Mouse (Mus musculus) intestine, embryonic 16.5 days (tissue): ENCODE measurements at regions not wholly inside any gene's neighbourhood (a gene's known extent, or its start where the extent isn't known, plus 50 kb on each side); places are given as distances from the start of the nearest gene placed in this dataset.

Source experiments
- ATAC-seq: fragments of 200-750 bp; cut with Nextera tagmentation; 2 replicates; pipeline ENCODE4 v1.8.0; 2017; ENCODE audit warnings: moderate TSS enrichment, moderate library complexity
- H3K27ac ChIP-seq: fragments of 300-500 bp; sonication (generic); 2 replicates; pipeline ENCODE4 v1.5.1; 2014; ENCODE audit warnings: mild to moderate bottlenecking, low read length
- H3K27me3 ChIP-seq: fragments of 300-500 bp; sonication (generic); replicated peaks from 2 replicates; pipeline ENCODE4 v1.6.1; 2014; ENCODE audit warnings: low read length, control low read depth, mixed read lengths; ENCODE audit not compliant: control insufficient read depth, insufficient read depth
- H3K36me3 ChIP-seq: fragments of 300-500 bp; sonication (generic); 2 replicates; pipeline ENCODE4 v1.6.1; 2014; ENCODE audit warnings: low read length, control low read depth; ENCODE audit not compliant: control insufficient read depth, insufficient read depth
- H3K4me1 ChIP-seq: fragments of 300-500 bp; sonication (generic); 2 replicates; pipeline ENCODE4 v1.6.1; 2014; ENCODE audit warnings: low read length, control low read depth, mixed read lengths; ENCODE audit not compliant: control insufficient read depth, insufficient read depth
- H3K4me2 ChIP-seq: fragments of 300-500 bp; sonication (generic); 2 replicates; pipeline ENCODE4 v1.6.1; 2014; ENCODE audit warnings: low read depth, low read length, control low read depth
- H3K4me3 ChIP-seq: fragments of 300-500 bp; sonication (generic); 2 replicates; pipeline ENCODE4 v1.5.1; 2014; ENCODE audit warnings: mild to moderate bottlenecking, low read length
- H3K9ac ChIP-seq: fragments of 300-500 bp; sonication (generic); 2 replicates; pipeline ENCODE4 v1.6.1; 2014; ENCODE audit warnings: low read depth, low read length
- H3K9me3 ChIP-seq: fragments of 300-500 bp; sonication (generic); 2 replicates; pipeline ENCODE4 v1.6.1; 2016; ENCODE audit warnings: low read length, control low read depth; ENCODE audit not compliant: control insufficient read depth
- whole genome bisulfite sequencing: fragments of 180-500 bp; shearing (Covaris S2); extraction: QIAGEN DNeasy Blood & Tissue Kit; methylation state at CpG from one replicate; pipeline ENCODE4 v1.1.7; 2014; 5-methylcytosine and 5-hydroxymethylcytosine counted together

- WGBS, result 72% methylated on average over 9 of the region's 9 CpGs
- Histone ChIP-seq H3K27ac (no peak overlapping the region), H3K36me3 (no peaks in the 10 kb centered on the region), H3K9ac (no peak overlapping the region), H3K4me1 (peaks cover 6% of the 10 kb centered on the region), H3K4me2 (no peak overlapping the region), H3K4me3 (no peak overlapping the region), H3K9me3 (no peaks in the 10 kb centered on the region), H3K27me3 (no peaks in the 10 kb centered on the region)
- no peak for ATAC-seq
These were observed 245.6 kb downstream of the Tbc1d1 start for GRCm38 (mm10) chr5:64401737-64402136.

- WGBS, result 64% methylated on average over 11 of the region's 11 CpGs
- Histone ChIP-seq H3K27me3 (no peaks in the 10 kb centered on the region), H3K36me3 (no peaks in the 10 kb centered on the region), H3K4me3 (no peak overlapping the region), H3K4me1 (peaks cover 6% of the 10 kb centered on the region), H3K4me2 (no peak overlapping the region), H3K27ac (peak overlapping the region; percentile 39; the same call in 1 of the 2 replicates), H3K9me3 (no peaks in the 10 kb centered on the region), H3K9ac (no peak overlapping the region)
- peak; percentile 95 for ATAC-seq
These were observed 247.2 kb downstream of the Tbc1d1 start for GRCm38 (mm10) chr5:64403077-64403981.

GRCm38 (mm10) chr5:64403982-64404345 is 247.9 kb downstream of the Tbc1d1 start:
- Histone ChIP-seq H3K9ac (no peak overlapping the region), H3K27me3 (no peaks in the 10 kb centered on the region), H3K4me2 (no peak overlapping the region), H3K4me3 (no peak overlapping the region), H3K4me1 (peaks cover 6% of the 10 kb centered on the region), H3K27ac (peak overlapping the region; percentile 33; the same call in 1 of the 2 replicates), H3K9me3 (no peaks in the 10 kb centered on the region), H3K36me3 (no peaks in the 10 kb centered on the region)
- 63% methylated on average over 7 of the region's 7 CpGs for WGBS
- ATAC-seq, result no peak; the same call in 1 of the 2 replicates

- 82% methylated on average over 5 of the region's 5 CpGs for WGBS
- no peak for ATAC-seq
- peaks cover 6% of the 10 kb centered on the region for H3K4me1 ChIP-seq
- no peak overlapping the region for H3K4me3 ChIP-seq
- H3K27ac ChIP-seq, result no peak overlapping the region
- no peaks in the 10 kb centered on the region for H3K27me3 ChIP-seq
- no peak overlapping the region for H3K4me2 ChIP-seq
- no peak overlapping the region for H3K9ac ChIP-seq
- no peaks in the 10 kb centered on the region for H3K36me3 ChIP-seq
- H3K9me3 ChIP-seq, result no peaks in the 10 kb centered on the region
These were observed 248.4 kb downstream of the Tbc1d1 start for GRCm38 (mm10) chr5:64404512-64404911.

- Histone ChIP-seq H3K9me3 (no peaks in the 10 kb centered on the region), H3K27me3 (no peaks in the 10 kb centered on the region), H3K9ac (no peak overlapping the region), H3K27ac (no peak overlapping the region), H3K4me1 (peaks cover 9% of the 10 kb centered on the region), H3K4me2 (no peak overlapping the region), H3K36me3 (no peaks in the 10 kb centered on the region), H3K4me3 (no peak overlapping the region)
- 76% methylated on average over 3 of the region's 3 CpGs for WGBS
- no peak for ATAC-seq
These were observed 252.8 kb downstream of the Tbc1d1 start for GRCm38 (mm10) chr5:64408938-64409337.

- no peaks in the 10 kb centered on the region for H3K36me3 ChIP-seq
- no peaks in the 10 kb centered on the region for H3K27me3 ChIP-seq
- H3K9me3 ChIP-seq, result no peaks in the 10 kb centered on the region
- 40% methylated on average over 7 of the region's 7 CpGs for WGBS
- no peak overlapping the region for H3K4me2 ChIP-seq
- no peak overlapping the region for H3K9ac ChIP-seq
- peak overlapping the region; percentile 52 for H3K27ac ChIP-seq
- no peak overlapping the region for H3K4me3 ChIP-seq
- ATAC-seq, result peak; percentile 94
- H3K4me1 ChIP-seq, result peaks cover 10% of the 10 kb centered on the region
These were observed 254.5 kb downstream of the Tbc1d1 start for GRCm38 (mm10) chr5:64410621-64411020.

- Histone ChIP-seq H3K4me1 (peaks cover 10% of the 10 kb centered on the region), H3K27me3 (no peaks in the 10 kb centered on the region), H3K27ac (no peak overlapping the region), H3K4me2 (no peak overlapping the region), H3K9ac (no peak overlapping the region), H3K9me3 (no peaks in the 10 kb centered on the region), H3K4me3 (no peak overlapping the region), H3K36me3 (no peaks in the 10 kb centered on the region)
- ATAC-seq, result no peak
- 63% methylated on average over 5 of the region's 5 CpGs for WGBS
These were observed 258.4 kb downstream of the Tbc1d1 start for GRCm38 (mm10) chr5:64414519-64414918.

- no peak overlapping the region for H3K4me2 ChIP-seq
- ATAC-seq, result no peak
- WGBS, result 63% methylated on average over 1 of the region's 1 CpGs
These were observed 263.3 kb downstream of the Tbc1d1 start for GRCm38 (mm10) chr5:64419395-64419794.

GRCm38 (mm10) chr5:64422787-64423587 is 266.9 kb downstream of the Tbc1d1 start:
- H3K4me3 ChIP-seq, result no peak overlapping the region
- H3K27me3 ChIP-seq, result no peaks in the 10 kb centered on the region
- peak overlapping the region; percentile 28; the same call in 1 of the 2 replicates for H3K4me2 ChIP-seq
- WGBS, result 19% methylated on average over 13 of the region's 13 CpGs
- peak overlapping the region; percentile 44; the same call in 1 of the 2 replicates for H3K9ac ChIP-seq
- peak overlapping the region; percentile 70 for H3K27ac ChIP-seq
- peak; percentile 96 for ATAC-seq
- no peaks in the 10 kb centered on the region for H3K36me3 ChIP-seq
- H3K4me1 ChIP-seq, result peaks cover 4% of the 10 kb centered on the region
- H3K9me3 ChIP-seq, result no peaks in the 10 kb centered on the region; the same call in 1 of the 2 replicates

More at GRCm38 (mm10) chr5:64419395-64419794, 263.3 kb downstream of the Tbc1d1 start:
- H3K4me1 ChIP-seq, result peaks cover 8% of the 10 kb centered on the region
- H3K36me3 ChIP-seq, result no peaks in the 10 kb centered on the region
- no peaks in the 10 kb centered on the region for H3K27me3 ChIP-seq
- H3K9ac ChIP-seq, result no peak overlapping the region
- no peak overlapping the region for H3K4me3 ChIP-seq
- H3K27ac ChIP-seq, result no peak overlapping the region
- no peaks in the 10 kb centered on the region; the same call in 1 of the 2 replicates for H3K9me3 ChIP-seq
